Mouse (Mus musculus) thymus, adult 2 months (tissue): ENCODE measurements around the gene Per2.

Experiments
- CTCF ChIP-seq: fragments of 200-500 bp; IDR thresholded peaks from 2 replicates; pipeline ENCODE4 v1.5.1; 2012; ENCODE audit warnings: mild to moderate bottlenecking, control low read depth, low read length, moderate library complexity, borderline replicate concordance; ENCODE audit not compliant: control insufficient read depth, poor library complexity, insufficient read depth; ENCODE audit errors: extremely low read depth
- POLR2A ChIP-seq: fragments of 200-500 bp; IDR thresholded peaks from 2 replicates; pipeline ENCODE4 v1.6.1; 2012; ENCODE audit warnings: mild to moderate bottlenecking, low read length, control low read depth, moderate library complexity; ENCODE audit not compliant: control insufficient read depth, poor library complexity, insufficient read depth; ENCODE audit errors: extremely low read depth

GRCm38 (mm10) chr1:91435606-91436130 lies 23.5 kb downstream of the Per2 start:
- TF ChIP-seq CTCF, result no peak
- TF ChIP-seq POLR2A, result no peak
